Mouse (Mus musculus) E14TG2a.4 (cell line): ENCODE measurements at regions not wholly inside any gene's neighbourhood (a gene's known extent, or its start where the extent isn't known, plus 50 kb on each side); places are given as distances from the start of the nearest gene placed in this dataset.

ENCODE experiments used
- H3K27me3 ChIP-seq: 2 replicates; pipeline ENCODE4 v1.6.1; 2014; ENCODE audit warnings: low read length, control low read depth; ENCODE audit not compliant: insufficient read depth
- H3K36me3 ChIP-seq: 2 replicates; pipeline ENCODE4 v1.6.1; 2014; ENCODE audit warnings: low read length, control low read depth; ENCODE audit not compliant: insufficient read depth
- H3K4me1 ChIP-seq: replicated peaks from 2 replicates; pipeline ENCODE4 v1.6.1; 2014; ENCODE audit warnings: low read depth, low read length, control low read depth
- H3K4me3 ChIP-seq: replicated peaks from 2 replicates; pipeline ENCODE4 v1.5.1; 2014; ENCODE audit warnings: mild to moderate bottlenecking, low read length
- H3K9me3 ChIP-seq: 2 replicates; pipeline ENCODE4 v1.6.1; 2014; ENCODE audit warnings: low read length, control low read depth
- CTCF ChIP-seq: conservative IDR thresholded peaks from 2 replicates; pipeline ENCODE4 v1.5.1; 2014; ENCODE audit warnings: low read length
- NANOG ChIP-seq: IDR thresholded peaks from 2 replicates; pipeline ENCODE4 v1.6.1; 2014; ENCODE audit warnings: borderline replicate concordance, low read length, mixed read lengths
- POU5F1 ChIP-seq: IDR thresholded peaks from 2 replicates; pipeline ENCODE4 v1.6.1; 2014; ENCODE audit warnings: low read length, borderline replicate concordance

DNA sequence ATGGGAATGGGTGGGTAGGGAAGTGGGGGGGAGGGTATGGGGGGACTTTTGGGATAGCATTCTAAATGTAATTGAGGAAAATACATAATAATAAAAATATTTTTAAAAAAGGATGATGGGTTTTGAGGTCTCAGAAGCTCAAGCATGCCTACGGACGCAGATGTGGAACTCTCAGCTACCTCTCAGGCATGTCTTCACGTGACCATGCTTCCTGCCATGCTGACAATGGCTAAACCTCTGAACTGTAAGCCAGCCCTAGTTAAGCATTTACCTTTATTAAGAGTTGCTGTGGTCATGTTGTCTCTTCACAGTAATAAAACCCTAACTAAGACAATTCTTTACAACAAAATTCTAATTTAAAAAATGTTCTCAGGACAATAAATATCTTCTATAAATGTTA is 80.0 kb downstream of the Tex36 start:
- H3K4me3 ChIP-seq = no peak overlapping the region
- TF ChIP-seq CTCF (no peak), POU5F1 (no peak), NANOG (no peak)
- no peaks in the 10 kb centered on the region for H3K4me1 ChIP-seq
- no peaks in the 10 kb centered on the region for H3K36me3 ChIP-seq
- 0 out of 2 replicates have a peak, but pooled peaks cover 7% of the 10 kb centered on the region for H3K27me3 ChIP-seq
- H3K9me3 ChIP-seq = no peaks in the 10 kb centered on the region

DNA sequence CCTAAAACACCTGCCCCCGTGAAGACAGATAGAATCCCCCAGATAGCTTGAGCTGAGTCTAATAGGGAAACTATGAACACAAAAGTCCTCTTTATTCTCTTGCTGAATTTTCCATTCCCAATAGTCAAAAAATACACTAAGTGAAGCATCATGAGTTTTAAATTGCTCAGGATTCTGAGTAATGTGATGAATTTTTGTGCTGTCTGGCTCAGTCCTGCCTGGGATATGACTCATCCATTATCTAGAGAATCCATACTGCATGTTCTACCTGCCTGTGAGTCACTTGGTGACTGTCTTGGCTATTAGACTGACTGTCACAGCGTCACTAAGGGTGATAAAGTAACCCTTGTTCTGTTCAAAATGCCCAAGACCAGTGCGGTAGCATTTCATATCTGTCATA is 83.0 kb downstream of the Tex36 start:
- H3K4me3 ChIP-seq = no peak overlapping the region
- no peaks in the 10 kb centered on the region for H3K9me3 ChIP-seq
- no peaks in the 10 kb centered on the region for H3K4me1 ChIP-seq
- H3K36me3 ChIP-seq = no peaks in the 10 kb centered on the region
- H3K27me3 ChIP-seq = no peaks in the 10 kb centered on the region
- no peak for TF ChIP-seq POU5F1
- no peak for TF ChIP-seq CTCF
- no peak for TF ChIP-seq NANOG

DNA sequence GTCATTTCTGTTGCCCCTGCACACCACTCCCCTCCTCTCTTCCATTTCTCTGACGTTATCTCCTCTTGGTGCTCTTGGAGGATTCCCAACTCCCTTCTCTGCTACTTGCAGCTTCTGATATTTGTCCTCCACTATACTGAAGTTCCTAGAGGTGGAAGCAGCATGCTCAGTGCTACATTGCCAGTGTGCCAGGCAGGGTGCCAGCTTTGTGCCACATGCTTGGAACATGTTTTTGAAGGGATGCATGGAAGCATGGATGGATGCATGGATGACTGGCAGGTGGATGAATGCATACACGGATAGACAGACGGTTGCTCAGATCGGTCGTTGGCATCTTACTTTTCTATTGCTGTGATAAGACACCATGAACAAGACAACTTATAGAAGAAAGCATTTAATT is 84.4 kb downstream of the Tex36 start:
- H3K36me3 ChIP-seq = no peaks in the 10 kb centered on the region
- no peak overlapping the region for H3K4me3 ChIP-seq
- H3K27me3 ChIP-seq = no peaks in the 10 kb centered on the region
- no peaks in the 10 kb centered on the region for H3K9me3 ChIP-seq
- no peaks in the 10 kb centered on the region for H3K4me1 ChIP-seq
- TF ChIP-seq CTCF (no peak), NANOG (no peak), POU5F1 (no peak)

DNA sequence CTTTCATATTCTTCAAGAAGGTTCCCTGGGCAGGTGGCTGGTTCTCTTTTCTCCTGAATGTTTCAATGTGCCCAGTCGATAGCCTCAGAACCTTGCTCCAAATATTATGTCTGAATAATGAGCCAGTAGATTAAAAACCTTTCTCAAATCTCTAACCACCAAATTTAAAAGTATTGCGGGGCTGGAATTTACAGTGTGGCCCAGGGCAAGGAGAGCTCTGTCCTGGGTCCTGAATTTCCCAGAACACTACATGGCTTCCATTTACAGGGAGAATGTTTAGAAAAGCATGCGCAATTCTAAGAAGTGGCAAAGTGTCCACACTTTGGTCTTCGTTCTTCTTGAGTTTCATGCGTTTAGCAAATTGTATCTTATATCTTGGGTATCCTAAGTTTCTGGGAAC is 91.0 kb downstream of the Tex36 start:
- H3K36me3 ChIP-seq = no peaks in the 10 kb centered on the region
- H3K4me3 ChIP-seq = no peak overlapping the region
- H3K9me3 ChIP-seq = no peaks in the 10 kb centered on the region
- no peaks in the 10 kb centered on the region for H3K4me1 ChIP-seq
- peaks cover 7% of the 10 kb centered on the region for H3K27me3 ChIP-seq
- no peak for TF ChIP-seq NANOG
- TF ChIP-seq CTCF = no peak
- TF ChIP-seq POU5F1 = no peak

DNA sequence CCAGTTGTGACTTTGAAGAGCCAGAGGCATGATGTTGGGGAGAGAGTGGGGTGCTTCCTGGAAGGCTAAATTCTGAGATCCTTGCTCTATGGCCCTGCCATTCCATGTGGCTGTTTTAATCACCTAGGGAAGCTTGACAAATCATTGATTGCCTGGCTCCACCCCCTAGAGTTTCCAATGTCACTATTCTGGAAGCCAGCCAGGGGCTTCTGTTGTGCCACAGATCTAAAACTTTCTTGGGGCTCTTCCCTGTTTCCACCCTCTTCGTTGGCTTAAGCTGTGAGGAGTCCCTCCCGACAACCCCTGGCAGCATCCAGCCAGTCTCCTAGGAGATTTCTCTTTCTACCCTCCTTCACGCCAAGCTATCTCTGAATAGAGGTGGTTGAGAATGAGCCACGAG is 92.5 kb downstream of the Tex36 start:
- Histone ChIP-seq H3K4me1 (no peaks in the 10 kb centered on the region), H3K4me3 (no peak overlapping the region)

DNA sequence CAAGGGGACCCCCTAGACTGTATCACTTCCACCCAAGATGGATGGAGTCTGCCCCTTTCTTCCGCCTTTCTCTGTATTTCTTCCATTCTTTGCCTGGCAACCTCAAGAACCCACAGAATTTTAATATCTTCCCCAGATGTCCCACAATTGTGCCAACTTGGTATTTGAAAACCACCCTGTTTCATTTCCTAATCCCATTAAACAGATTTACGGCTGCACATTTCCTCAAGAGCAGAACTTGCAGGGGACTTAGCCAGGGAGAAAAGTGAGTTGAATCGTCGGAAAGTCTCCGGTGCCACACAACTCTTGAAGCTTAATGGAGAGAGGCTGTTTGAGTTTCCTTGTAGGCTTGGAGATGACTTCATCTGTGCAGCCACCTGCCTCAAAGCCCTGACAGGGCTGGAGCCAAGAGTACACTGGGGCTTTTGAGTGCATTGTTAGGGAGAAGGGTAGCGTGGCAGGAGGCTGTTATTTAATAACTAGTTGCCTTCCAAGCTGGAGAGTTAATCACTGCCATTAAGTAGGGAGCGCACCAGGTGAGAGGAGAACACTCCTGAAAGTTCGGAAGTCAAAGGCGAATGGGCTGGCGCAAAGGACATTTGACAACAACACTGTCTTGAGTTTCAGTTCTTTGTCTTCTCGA is 93.5 kb downstream of the Tex36 start:
- H3K4me1 ChIP-seq = no peaks in the 10 kb centered on the region
- no peaks in the 10 kb centered on the region for H3K9me3 ChIP-seq
- no peaks in the 10 kb centered on the region for H3K36me3 ChIP-seq
- no peak for TF ChIP-seq CTCF
- no peak overlapping the region for H3K4me3 ChIP-seq
- peaks cover 7% of the 10 kb centered on the region for H3K27me3 ChIP-seq

More for the DNA sequence above, 92.5 kb downstream of the Tex36 start:
- Histone ChIP-seq H3K27me3 (peaks cover 7% of the 10 kb centered on the region), H3K9me3 (no peaks in the 10 kb centered on the region), H3K36me3 (no peaks in the 10 kb centered on the region)
- TF ChIP-seq POU5F1 (no peak), NANOG (no peak), CTCF (no peak)

DNA sequence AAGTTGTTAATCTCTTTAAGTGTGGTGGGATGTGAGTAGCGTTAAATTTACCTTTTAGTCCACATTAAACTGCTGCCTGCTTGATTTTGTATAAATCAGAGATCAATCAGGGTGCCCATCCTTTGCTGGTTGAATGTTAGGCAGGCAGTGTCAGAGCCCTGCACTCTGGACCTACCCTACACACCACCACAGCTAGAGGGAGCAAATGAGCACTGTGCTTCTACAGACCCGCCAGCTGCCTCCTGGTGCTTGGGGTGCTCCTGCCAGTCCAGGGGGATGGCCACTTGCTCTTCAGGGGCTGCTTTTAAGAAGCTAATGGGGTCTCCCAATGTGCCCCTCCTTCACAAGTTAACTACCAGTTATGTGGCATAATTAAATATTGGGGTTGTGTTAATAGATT is 96.3 kb downstream of the Tex36 start:
- Histone ChIP-seq H3K4me1 (no peaks in the 10 kb centered on the region), H3K9me3 (no peaks in the 10 kb centered on the region), H3K27me3 (peaks cover 16% of the 10 kb centered on the region), H3K4me3 (no peak overlapping the region), H3K36me3 (no peaks in the 10 kb centered on the region)
- TF ChIP-seq NANOG = no peak
- TF ChIP-seq CTCF = peak; percentile 44
- no peak for TF ChIP-seq POU5F1

DNA sequence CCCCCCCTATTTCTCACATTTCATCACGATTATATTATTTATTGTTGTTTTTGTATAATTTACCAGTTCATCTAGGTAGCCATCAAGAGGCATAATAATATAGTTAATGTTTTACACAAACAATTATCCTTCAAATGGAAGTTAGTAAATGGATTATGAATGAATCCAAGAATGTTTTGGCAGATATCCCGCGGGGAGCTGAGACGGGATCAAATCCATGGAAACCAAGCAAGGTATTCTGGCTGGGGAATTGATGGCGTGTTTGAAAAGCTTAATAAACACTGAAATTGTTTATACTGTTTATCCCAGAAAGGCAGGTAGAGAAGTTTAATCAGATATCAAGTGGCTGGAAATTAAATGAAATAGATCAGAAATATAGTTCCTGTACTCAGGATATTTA is 98.0 kb downstream of the Tex36 start:
- H3K9me3 ChIP-seq = no peaks in the 10 kb centered on the region
- TF ChIP-seq POU5F1 = no peak
- peaks cover 11% of the 10 kb centered on the region for H3K27me3 ChIP-seq
- H3K4me1 ChIP-seq = no peaks in the 10 kb centered on the region
- H3K36me3 ChIP-seq = no peaks in the 10 kb centered on the region
- H3K4me3 ChIP-seq = no peak overlapping the region

DNA sequence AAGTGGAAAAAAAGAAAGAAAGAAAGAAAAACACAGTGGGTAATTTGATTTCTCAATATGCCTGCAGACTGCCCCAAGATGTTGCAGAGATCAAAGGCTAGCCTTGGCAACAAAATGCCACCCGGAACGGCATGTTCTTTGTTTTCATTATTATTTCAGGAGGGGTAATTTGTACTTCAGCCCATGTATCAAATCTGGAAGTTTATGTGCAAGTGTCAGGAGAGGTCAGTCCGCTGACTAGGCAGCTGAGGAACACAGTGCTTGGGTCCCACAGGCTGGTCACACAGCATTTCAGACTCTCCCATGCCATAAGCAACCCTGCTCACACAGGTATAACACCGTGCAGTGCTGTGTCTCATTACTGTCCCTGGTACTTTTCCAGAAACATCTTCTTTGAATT is 99.2 kb downstream of the Tex36 start:
- Histone ChIP-seq H3K4me3 (no peak overlapping the region), H3K9me3 (no peaks in the 10 kb centered on the region), H3K4me1 (no peaks in the 10 kb centered on the region), H3K27me3 (peaks cover 11% of the 10 kb centered on the region), H3K36me3 (no peaks in the 10 kb centered on the region)
- no peak for TF ChIP-seq POU5F1
- no peak for TF ChIP-seq CTCF
- no peak for TF ChIP-seq NANOG
